Mouse (Mus musculus) liver, embryonic 13.5 days (tissue): ENCODE results near the gene Hilpda. TPM values are rescaled to one million over a fixed set of nuclear protein-coding genes. Genes with fewer than 3 reads are reported as not detected.

ENCODE experiments used
- ATAC-seq: fragments of 200-750 bp; cut with Nextera tagmentation; 2 replicates; pipeline ENCODE4 v1.8.0; 2017; ENCODE audit warnings: low read depth, mild to moderate bottlenecking, moderate number of reproducible peaks, moderate library complexity
- DNase-seq: peaks from one replicate; pipeline ENCODE4 v3.0.0; 2022
- H3K27ac ChIP-seq: fragments of 300-500 bp; sonication (generic); 2 replicates; pipeline ENCODE4 v1.5.1; 2015; ENCODE audit warnings: moderate library complexity, mild to moderate bottlenecking, inconsistent platforms
- H3K27me3 ChIP-seq: fragments of 300-500 bp; sonication (generic); 2 replicates; pipeline ENCODE4 v1.6.1; 2015; ENCODE audit warnings: mild to moderate bottlenecking, inconsistent platforms
- H3K36me3 ChIP-seq: fragments of 300-500 bp; sonication (generic); 2 replicates; pipeline ENCODE4 v1.6.1; 2015; ENCODE audit warnings: mild to moderate bottlenecking, inconsistent platforms
- H3K4me1 ChIP-seq: fragments of 300-500 bp; sonication (generic); replicated peaks from 2 replicates; pipeline ENCODE4 v1.6.1; 2015; ENCODE audit warnings: inconsistent platforms
- H3K4me2 ChIP-seq: fragments of 300-500 bp; sonication (generic); 2 replicates; pipeline ENCODE4 v1.6.1; 2015; ENCODE audit warnings: inconsistent platforms, mild to moderate bottlenecking, moderate library complexity
- H3K4me3 ChIP-seq: fragments of 300-500 bp; sonication (generic); replicated peaks from 2 replicates; pipeline ENCODE4 v1.5.1; 2015; ENCODE audit warnings: mild to moderate bottlenecking, inconsistent platforms
- H3K9ac ChIP-seq: fragments of 300-500 bp; sonication (generic); 2 replicates; pipeline ENCODE4 v1.6.1; 2015; ENCODE audit warnings: mild to moderate bottlenecking, inconsistent platforms
- H3K9me3 ChIP-seq: fragments of 300-500 bp; sonication (generic); replicated peaks from 2 replicates; pipeline ENCODE4 v1.6.1; 2016; ENCODE audit warnings: inconsistent platforms
- WGBS: fragments of 180-500 bp; shearing (Covaris S2); methylation state at CpG from one replicate; pipeline ENCODE4 v1.1.7; 2015; ENCODE audit not compliant: insufficient replicate concordance; 5-methylcytosine and 5-hydroxymethylcytosine counted together
- polyA plus RNA-seq: library from polyadenylated mRNA; unstranded; fragments of >200 nt; fragmentation: Nextera tagmentation; extraction: Ambion mirVana; gene quantifications from 2 replicates; pipeline ENCODE4 v1.2.1, GENCODE M21; 2015

Hilpda gene
- polyA plus RNA-seq, 1 experiment from 2014 or later: 18.6 TPM

DNA sequence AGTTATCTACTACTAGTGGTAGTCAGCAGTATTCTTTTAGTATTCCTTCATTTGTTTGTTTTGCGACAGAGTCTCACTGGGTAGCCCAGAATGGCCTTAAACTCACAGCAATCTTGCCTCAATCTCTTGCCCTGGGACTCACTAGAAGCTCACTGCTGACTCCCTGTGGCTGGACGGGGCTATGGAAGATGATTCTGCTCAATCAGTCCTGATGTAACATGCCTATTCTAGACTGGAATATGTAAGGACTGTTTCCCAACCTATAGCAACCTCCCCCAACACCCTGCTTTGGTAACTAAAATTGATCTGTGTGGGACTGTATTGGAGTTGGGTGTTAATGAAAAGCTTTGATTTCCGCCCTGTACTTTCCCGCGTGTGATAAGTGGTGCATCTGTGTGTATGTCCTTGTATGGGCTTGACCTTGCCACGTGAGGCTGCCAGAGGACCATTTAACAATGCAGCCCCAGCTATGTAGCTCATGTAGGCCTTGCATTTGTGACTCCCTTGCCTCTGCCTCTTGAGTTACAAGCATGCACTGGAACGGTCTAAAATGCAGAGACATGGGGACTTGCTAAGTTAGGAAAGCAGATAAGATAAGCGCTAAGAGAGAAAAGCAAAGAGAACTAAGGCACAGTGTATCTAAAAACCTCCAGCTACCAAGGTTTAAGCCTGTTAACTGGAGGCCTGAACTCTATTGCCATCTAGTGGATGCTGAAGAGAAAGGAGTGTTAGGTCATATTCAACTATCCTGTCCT is 6.4 kb downstream of the Hilpda start:
- peak; percentile 53 for ATAC-seq

DNA sequence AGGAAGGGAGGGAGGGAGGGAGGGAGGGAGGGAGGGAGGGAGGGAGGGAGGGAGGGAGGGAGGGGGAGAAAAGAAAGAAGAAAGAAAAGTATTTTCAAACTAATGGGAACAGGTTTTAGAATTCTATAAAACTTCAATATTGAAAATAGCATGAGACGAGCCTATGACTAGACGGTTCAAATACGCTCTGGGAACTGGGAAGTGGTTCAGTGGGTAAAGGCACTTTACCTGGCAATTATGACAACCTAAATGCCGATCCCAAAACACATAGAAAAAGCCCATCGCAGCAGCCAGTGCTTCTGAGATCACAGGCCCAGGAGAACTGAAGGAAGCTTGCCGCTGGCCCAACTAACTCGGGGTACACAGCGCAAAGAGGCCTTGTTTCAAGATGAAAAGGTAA is 7.0 kb downstream of the Hilpda start, which contains the start of gene Fam71f2:
Gene Fam71f2 (plus strand): TSS at position 301 of the 400 bp plus-strand sequence.
- H3K27me3 ChIP-seq: no peaks in the 10 kb centered on the region
- H3K9me3 ChIP-seq: no peaks in the 10 kb centered on the region
- no peak for ATAC-seq
- 0 out of 2 replicates have a peak within 1 kb of the TSS, but pooled peaks have one; percentile 35 for H3K27ac ChIP-seq
- H3K4me1 ChIP-seq: peaks cover 13% of the 10 kb centered on the region; the same call in 1 of the 2 replicates
- H3K4me3 ChIP-seq: no peak within 1 kb of the TSS
- peaks cover 21% of the 10 kb centered on the region for H3K36me3 ChIP-seq
- no peak within 1 kb of the TSS for H3K4me2 ChIP-seq
- 78% methylated on average over 8 of the region's 8 CpGs for WGBS
- no peak within 1 kb of the TSS for H3K9ac ChIP-seq
- no peak for DNase-seq

More for the DNA sequence above, 6.4 kb downstream of the Hilpda start:
- Histone ChIP-seq H3K4me3 (no peak overlapping the region), H3K27me3 (no peaks in the 10 kb centered on the region), H3K36me3 (peaks cover 21% of the 10 kb centered on the region), H3K4me2 (no peak overlapping the region), H3K9me3 (no peaks in the 10 kb centered on the region), H3K9ac (no peak overlapping the region), H3K27ac (0 out of 2 replicates have a peak overlapping the region, but pooled peaks have one; percentile 35), H3K4me1 (peaks cover 19% of the 10 kb centered on the region)
- DNase-seq: no peak
- 22% methylated on average over 8 of the region's 8 CpGs for WGBS

DNA sequence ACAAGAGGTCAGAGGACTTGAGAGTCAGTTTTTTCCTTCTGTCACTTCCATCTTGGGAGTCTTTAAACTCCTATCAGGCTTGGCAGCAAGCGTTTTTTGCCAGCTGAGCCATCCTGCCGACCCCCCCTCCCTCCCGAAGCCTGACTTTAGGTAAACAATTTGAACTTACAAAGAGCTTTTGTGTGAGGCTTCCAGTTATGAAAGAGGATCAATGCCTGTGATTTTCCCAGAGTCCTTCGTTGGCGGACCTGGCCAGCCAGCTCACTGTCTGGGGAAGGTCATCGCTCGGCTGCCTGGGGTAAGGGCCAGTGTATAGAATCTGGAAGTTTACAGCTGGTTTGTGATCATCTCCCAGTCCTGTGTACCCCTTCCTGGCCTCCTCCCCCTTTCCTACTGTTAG is 8.4 kb downstream of the Hilpda start:
- 65% methylated on average over 7 of the region's 7 CpGs for WGBS
- H3K4me3 ChIP-seq: no peak overlapping the region
- H3K36me3 ChIP-seq: peaks cover 7% of the 10 kb centered on the region
- H3K27me3 ChIP-seq: no peaks in the 10 kb centered on the region
- H3K9me3 ChIP-seq: no peaks in the 10 kb centered on the region
- no peak overlapping the region for H3K4me2 ChIP-seq
- H3K9ac ChIP-seq: no peak overlapping the region
- DNase-seq: no peak
- ATAC-seq: no peak
- H3K4me1 ChIP-seq: peaks cover 7% of the 10 kb centered on the region; the same call in 1 of the 2 replicates
- H3K27ac ChIP-seq: no peak overlapping the region

DNA sequence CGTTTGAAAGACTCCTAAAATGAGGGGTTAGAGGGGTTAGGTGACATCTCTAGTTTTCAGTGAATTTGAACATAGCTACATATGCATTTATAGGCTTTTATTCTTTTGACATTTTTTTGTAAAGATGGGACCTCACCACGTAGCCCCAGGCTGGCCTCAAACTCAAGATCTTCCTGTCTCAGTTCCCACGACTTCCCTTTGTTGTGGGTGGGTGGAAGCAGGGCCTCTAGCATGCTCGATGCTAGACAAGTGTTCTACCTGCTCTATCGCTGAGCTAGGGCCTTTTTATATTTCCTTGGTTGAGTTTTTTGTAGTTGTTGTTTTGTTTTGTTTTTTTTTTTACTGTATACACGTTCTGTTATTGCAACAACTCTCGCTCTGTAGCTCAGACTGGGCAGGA is 14.6 kb downstream of the Hilpda start:
- Histone ChIP-seq H3K4me2 (no peak overlapping the region), H3K27me3 (no peaks in the 10 kb centered on the region), H3K4me1 (no peaks in the 10 kb centered on the region), H3K4me3 (no peak overlapping the region), H3K27ac (no peak overlapping the region), H3K36me3 (no peaks in the 10 kb centered on the region), H3K9ac (no peak overlapping the region), H3K9me3 (no peaks in the 10 kb centered on the region)
- ATAC-seq (no peak), DNase-seq (no peak)
- 46% methylated on average over 7 of the region's 7 CpGs for WGBS

DNA sequence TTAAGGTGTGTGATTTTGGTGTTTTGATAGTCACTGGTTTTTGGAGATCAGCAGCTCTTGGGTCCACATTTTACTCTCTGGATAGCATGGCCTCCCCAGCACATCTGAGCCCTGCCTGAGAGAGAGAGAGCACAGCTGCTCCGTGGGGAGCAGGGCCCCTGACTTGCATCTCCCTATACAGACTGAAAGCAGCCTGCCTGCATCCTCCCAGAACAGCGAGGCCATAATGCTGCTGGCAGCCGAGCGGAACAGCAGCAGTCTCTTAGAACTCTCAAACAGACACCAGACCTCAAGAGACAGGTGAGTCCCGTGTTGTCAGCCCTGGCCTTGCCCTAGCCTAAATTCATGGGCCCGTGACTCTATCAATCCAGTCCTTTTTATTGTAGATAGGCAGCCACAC is 15.2 kb downstream of the Hilpda start:
- H3K9me3 ChIP-seq: no peaks in the 10 kb centered on the region
- H3K9ac ChIP-seq: no peak overlapping the region

DNA sequence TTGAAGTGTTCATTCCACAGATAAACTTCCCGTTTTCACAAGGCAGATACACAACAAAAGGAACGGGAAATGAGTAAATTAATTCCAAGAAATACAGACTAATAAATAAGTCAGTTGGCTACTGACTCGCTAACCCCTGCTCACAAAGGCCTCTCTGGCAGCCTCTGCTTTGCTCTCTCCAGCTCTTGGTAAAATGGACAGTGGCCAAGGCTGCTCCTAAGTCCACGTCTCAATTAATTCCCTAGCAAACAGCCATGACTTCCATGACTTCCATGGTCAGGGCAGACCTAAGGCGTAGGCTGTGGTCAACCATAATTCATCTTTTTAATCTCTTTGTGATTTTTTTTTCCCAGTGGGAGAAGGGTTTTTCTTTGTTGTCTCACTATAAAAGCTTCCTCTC is 15.7 kb downstream of the Hilpda start:
- H3K27ac ChIP-seq: no peak overlapping the region
- no peak overlapping the region for H3K4me3 ChIP-seq
- H3K9ac ChIP-seq: no peak overlapping the region
- no peak overlapping the region for H3K4me2 ChIP-seq
- no peak for ATAC-seq
- H3K9me3 ChIP-seq: no peaks in the 10 kb centered on the region
- 52% methylated on average over 5 of the region's 5 CpGs for WGBS
- no peaks in the 10 kb centered on the region for H3K27me3 ChIP-seq
- no peaks in the 10 kb centered on the region for H3K36me3 ChIP-seq
- no peaks in the 10 kb centered on the region for H3K4me1 ChIP-seq
- DNase-seq: no peak

More for the DNA sequence above, 15.2 kb downstream of the Hilpda start:
- Histone ChIP-seq H3K4me1 (no peaks in the 10 kb centered on the region), H3K27ac (no peak overlapping the region), H3K4me2 (no peak overlapping the region), H3K36me3 (no peaks in the 10 kb centered on the region), H3K4me3 (no peak overlapping the region), H3K27me3 (no peaks in the 10 kb centered on the region)
- DNase-seq (no peak), ATAC-seq (no peak)
- WGBS: 58% methylated on average over 6 of the region's 6 CpGs

DNA sequence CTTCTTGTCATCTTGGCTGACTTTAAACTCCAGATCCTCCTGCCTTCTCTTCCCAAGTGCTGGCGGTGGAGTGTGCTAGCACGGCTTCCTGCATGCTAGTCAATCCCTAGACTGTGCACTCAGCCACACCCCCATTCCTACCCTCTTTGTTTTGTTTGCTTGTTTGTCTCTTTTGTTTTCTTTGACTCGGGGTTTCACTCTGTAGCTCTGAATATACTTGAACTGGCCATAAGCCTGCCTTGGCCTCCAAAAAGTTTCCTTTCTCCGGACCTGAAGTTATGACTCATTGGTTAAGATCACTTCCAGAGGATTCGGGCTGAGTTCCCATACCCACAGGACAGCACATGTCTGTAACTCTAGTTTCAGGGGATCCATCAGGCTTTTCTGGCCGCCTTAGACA is 16.4 kb downstream of the Hilpda start:
- DNase-seq: no peak
- 62% methylated on average over 6 of the region's 6 CpGs for WGBS
- Histone ChIP-seq H3K4me2 (no peak overlapping the region), H3K4me3 (no peak overlapping the region), H3K9ac (no peak overlapping the region), H3K4me1 (no peaks in the 10 kb centered on the region), H3K36me3 (no peaks in the 10 kb centered on the region), H3K27ac (no peak overlapping the region), H3K27me3 (no peaks in the 10 kb centered on the region), H3K9me3 (no peaks in the 10 kb centered on the region)
- no peak for ATAC-seq

DNA sequence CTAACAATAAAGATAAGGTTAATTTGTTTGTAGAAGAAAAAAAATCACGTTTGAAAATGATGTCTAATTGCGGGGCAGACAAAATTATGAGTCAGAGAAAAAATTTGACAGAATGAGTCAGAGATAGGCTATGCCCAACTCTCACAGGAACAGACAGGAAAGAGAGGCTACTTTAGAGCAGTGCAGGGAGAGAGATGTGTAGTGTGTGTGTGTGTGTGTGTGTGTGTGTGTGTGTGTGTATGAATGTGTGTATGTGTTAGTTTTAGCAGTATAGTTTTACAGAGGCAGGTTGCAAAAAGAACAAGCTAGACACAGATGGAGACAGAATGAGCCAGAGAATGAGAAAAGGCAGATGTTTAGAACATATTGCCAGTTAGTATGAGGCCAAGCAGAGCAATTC is 26.8 kb downstream of the Hilpda start:
- DNase-seq (no peak), ATAC-seq (no peak)
- Histone ChIP-seq H3K4me2 (no peak overlapping the region), H3K9me3 (no peaks in the 10 kb centered on the region), H3K4me3 (no peak overlapping the region), H3K4me1 (no peaks in the 10 kb centered on the region), H3K27ac (no peak overlapping the region), H3K36me3 (no peaks in the 10 kb centered on the region), H3K27me3 (no peaks in the 10 kb centered on the region), H3K9ac (no peak overlapping the region)
- 47% methylated on average over 2 of the region's 2 CpGs for WGBS

DNA sequence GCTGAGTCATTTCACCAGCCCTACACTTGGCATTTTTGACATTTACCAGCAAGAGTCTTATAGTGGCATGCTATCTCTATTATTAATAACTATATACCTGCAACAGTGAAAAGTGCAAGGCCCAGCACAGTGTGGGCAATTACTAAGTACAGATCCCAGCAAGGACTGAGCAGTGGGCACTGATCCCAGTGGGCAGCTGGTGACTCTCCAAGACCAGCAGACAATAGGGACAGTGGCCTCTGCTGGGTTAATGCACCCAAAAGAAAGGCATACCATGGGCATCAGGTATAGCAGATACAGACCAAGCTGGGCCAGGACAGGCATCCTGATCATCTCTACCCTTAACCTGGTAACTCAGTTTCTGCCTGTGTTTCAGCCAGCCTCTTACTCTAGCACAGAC is 31.0 kb downstream of the Hilpda start:
- H3K4me2 ChIP-seq: no peak overlapping the region
- H3K27ac ChIP-seq: no peak overlapping the region
- no peak for ATAC-seq
- H3K4me3 ChIP-seq: no peak overlapping the region
- H3K4me1 ChIP-seq: no peaks in the 10 kb centered on the region
- no peak overlapping the region for H3K9ac ChIP-seq
- H3K36me3 ChIP-seq: no peaks in the 10 kb centered on the region
- no peak for DNase-seq
- no peaks in the 10 kb centered on the region for H3K27me3 ChIP-seq
- H3K9me3 ChIP-seq: no peaks in the 10 kb centered on the region

DNA sequence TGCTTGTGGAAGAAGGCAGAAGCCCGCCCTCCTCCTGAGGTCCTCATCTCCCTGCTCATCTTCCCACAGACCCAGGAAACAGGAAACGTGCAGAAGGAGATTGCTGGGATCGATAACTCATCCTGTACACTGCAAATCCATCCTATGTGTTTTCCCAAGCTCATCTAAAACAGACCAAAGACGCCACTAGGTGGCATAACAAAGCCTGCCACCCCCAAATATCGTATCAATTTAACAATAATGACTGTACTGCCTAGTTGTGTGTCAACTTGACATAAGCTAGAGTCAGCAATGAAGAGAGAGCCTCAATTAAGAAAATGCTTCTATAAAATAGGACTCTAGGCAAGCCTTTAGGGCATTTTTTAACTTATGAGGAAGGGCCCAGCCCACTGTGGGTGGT is 31.4 kb downstream of the Hilpda start:
- Histone ChIP-seq H3K9ac (no peak overlapping the region), H3K9me3 (no peaks in the 10 kb centered on the region), H3K27ac (no peak overlapping the region), H3K4me3 (no peak overlapping the region), H3K27me3 (no peaks in the 10 kb centered on the region), H3K4me2 (no peak overlapping the region), H3K36me3 (no peaks in the 10 kb centered on the region), H3K4me1 (no peaks in the 10 kb centered on the region)
- no peak for DNase-seq
- ATAC-seq: no peak
- WGBS: 32% methylated on average over 5 of the region's 5 CpGs

DNA sequence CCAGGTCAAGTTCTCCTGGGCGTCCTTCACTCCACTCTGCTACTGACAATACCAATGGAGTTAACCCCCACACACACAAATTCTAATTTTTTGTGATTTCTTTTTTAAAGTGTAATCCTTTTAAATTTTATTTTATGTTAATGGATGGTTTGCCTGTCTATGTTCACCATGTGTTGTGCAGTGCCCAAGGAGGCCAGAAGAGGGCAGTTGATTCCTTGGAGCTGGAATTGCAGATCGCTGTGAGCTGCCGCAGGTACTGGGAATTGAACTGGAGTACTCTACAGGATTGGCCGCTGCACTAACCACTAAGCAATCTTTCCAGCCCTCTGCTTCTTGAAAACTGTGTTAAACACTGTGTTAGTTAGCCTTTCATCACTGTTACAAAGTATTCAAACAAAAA is 33.2 kb downstream of the Hilpda start:
- no peak overlapping the region for H3K9ac ChIP-seq
- DNase-seq (no peak), ATAC-seq (no peak)
- H3K36me3 ChIP-seq: no peaks in the 10 kb centered on the region
- no peaks in the 10 kb centered on the region for H3K27me3 ChIP-seq
- no peak overlapping the region for H3K4me2 ChIP-seq
- WGBS: 76% methylated on average over 4 of the region's 4 CpGs
- no peaks in the 10 kb centered on the region for H3K4me1 ChIP-seq
- no peak overlapping the region for H3K4me3 ChIP-seq
- no peaks in the 10 kb centered on the region for H3K9me3 ChIP-seq
- H3K27ac ChIP-seq: no peak overlapping the region
